Mouse (Mus musculus) MEL (cell line): Measurements from ENCODE around the gene Adam11.

Source experiments
- CTCF ChIP-seq, 3 experiments: IDR thresholded peaks in 2 of 3; conservative IDR thresholded peaks in 1 of 3; 2 replicates each; pipeline ENCODE4 v1.5.1; 2011 to 2012; ENCODE audit warnings: low read length in 3 of 3, low read depth in 2 of 3, mild to moderate bottlenecking in 2 of 3, improper control_type of control experiment in 1 of 3, inconsistent platforms in 1 of 3, mixed read lengths in 1 of 3, moderate library complexity in 1 of 3; ENCODE audit not compliant: control insufficient read depth in 1 of 3, insufficient read depth in 1 of 3, poor library complexity in 1 of 3, severe bottlenecking in 1 of 3
- MAFK ChIP-seq: IDR thresholded peaks from 2 replicates; pipeline ENCODE4 v1.6.1; 2011; ENCODE audit warnings: low read depth, mild to moderate bottlenecking, low read length, improper control_type of control experiment, borderline replicate concordance
- MEF2A ChIP-seq: IDR thresholded peaks from 2 replicates; pipeline ENCODE4 v1.6.1; 2014; ENCODE audit warnings: low read depth, mild to moderate bottlenecking, inconsistent platforms, low read length, improper control_type of control experiment; ENCODE audit not compliant: poor library complexity, insufficient replicate concordance, severe bottlenecking; ENCODE audit errors: extremely low read depth
- POLR2A ChIP-seq, 2 experiments: IDR thresholded peaks; 2 replicates each; pipeline ENCODE4 v1.6.1; 2011 to 2012; ENCODE audit warnings: low read length in 2 of 2, mild to moderate bottlenecking in 2 of 2, control low read depth in 1 of 2, improper control_type of control experiment in 1 of 2, low read depth in 1 of 2, moderate library complexity in 1 of 2; ENCODE audit not compliant: control insufficient read depth in 1 of 2, insufficient read depth in 1 of 2, poor library complexity in 1 of 2
- SIN3A ChIP-seq: IDR thresholded peaks from 2 replicates; pipeline ENCODE4 v1.6.1; 2012; ENCODE audit warnings: low read length, improper control_type of control experiment, inconsistent platforms
- TCF12 ChIP-seq: IDR thresholded peaks from 2 replicates; pipeline ENCODE4 v1.6.1; 2014; ENCODE audit warnings: low read depth, mild to moderate bottlenecking, inconsistent platforms, low read length, improper control_type of control experiment, moderate library complexity
- USF1 ChIP-seq: IDR thresholded peaks from 2 replicates; pipeline ENCODE4 v1.6.1; 2014; ENCODE audit warnings: low read depth, mild to moderate bottlenecking, inconsistent platforms, low read length, improper control_type of control experiment, moderate library complexity

DNA sequence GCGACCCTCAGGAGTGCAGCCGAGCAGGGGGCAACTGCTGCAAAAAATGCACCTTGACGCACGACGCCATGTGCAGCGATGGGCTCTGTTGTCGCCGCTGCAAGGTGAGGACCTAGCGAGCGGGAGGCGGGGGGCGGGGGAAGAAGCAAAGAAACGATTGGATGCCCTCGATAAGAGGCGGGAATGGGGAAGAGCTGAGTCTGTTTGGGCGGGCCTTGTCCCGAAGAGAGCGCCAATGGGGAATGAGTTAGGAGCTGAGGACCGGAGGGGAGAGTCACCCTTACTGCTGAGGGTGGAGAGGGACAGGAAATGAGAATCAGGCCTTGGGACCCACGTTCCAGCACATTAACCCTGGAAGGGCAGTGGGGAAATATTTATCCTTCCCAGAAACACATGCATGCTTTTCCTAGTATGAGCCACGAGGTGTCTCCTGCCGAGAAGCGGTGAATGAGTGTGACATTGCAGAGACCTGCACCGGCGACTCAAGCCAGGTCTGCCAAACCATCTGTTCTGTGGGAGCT is 13.4 kb downstream of the Adam11 start:
- 0 out of 2 replicates have a peak, but pooled peaks have one; percentile 11 for TF ChIP-seq SIN3A
- peak in 2 of 3 experiments; percentile 5 to 19; a peak in 2 of 6 replicates for TF ChIP-seq CTCF (IDR thresholded peaks at IDR 0.05 in 2 of 3, conservative IDR thresholded peaks at IDR 0.05 in 1 of 3; ENCODE audit: control insufficient read depth in 1 of 3, insufficient read depth in 1 of 3, low read depth in 2 of 3, low read length in 3 of 3, poor library complexity in 1 of 3, severe bottlenecking in 1 of 3)
- TF ChIP-seq POLR2A (IDR thresholded peaks at IDR 0.05; ENCODE audit: control insufficient read depth in 1 of 2, insufficient read depth in 1 of 2, low read depth in 1 of 2, low read length in 2 of 2, poor library complexity in 1 of 2): no peak
- no peak for TF ChIP-seq USF1
- TF ChIP-seq TCF12: no peak
- TF ChIP-seq MEF2A: no peak
- no peak for TF ChIP-seq MAFK
